Mouse (Mus musculus): ENCODE results near the gene Thop1.

GRCm38 (mm10) chr10:81029031-81029430, 40.8 kb upstream of the Thop1 start:
- TF ChIP-seq POLR2A (IDR thresholded peaks at IDR 0.05; ENCODE audit: insufficient read length, low read depth) = no peak
- no peak for TF ChIP-seq TCF12 (IDR thresholded peaks at IDR 0.05; ENCODE audit: insufficient read depth, poor library complexity, severe bottlenecking)
- no peak for TF ChIP-seq TCF3 (IDR thresholded peaks at IDR 0.05; ENCODE audit: insufficient read length, low read depth)
- no peak for TF ChIP-seq MAX (IDR thresholded peaks at IDR 0.05; ENCODE audit: low read depth)
- TF ChIP-seq USF1 (IDR thresholded peaks at IDR 0.05; ENCODE audit: low read depth) = no peak
- no peak for TF ChIP-seq MYOD1 (IDR thresholded peaks at IDR 0.05; ENCODE audit: control insufficient read depth in 1 of 3, insufficient read length in 2 of 3, low read depth in 2 of 3)

Data from myocyte (in vitro differentiated cells).